Mouse (Mus musculus) C2C12 (cell line): ENCODE measurements around the gene Klhl40.

Source experiments
- CEBPB ChIP-seq: IDR thresholded peaks from one replicate; pipeline ENCODE4 v1.6.1; 2011; ENCODE audit warnings: low read depth, mild to moderate bottlenecking, control low read depth, moderate library complexity
- CTCF ChIP-seq: IDR thresholded peaks from one replicate; pipeline ENCODE4 v1.5.1; 2011; ENCODE audit not compliant: control insufficient read depth, insufficient read depth, insufficient read length
- FOSL1 ChIP-seq: IDR thresholded peaks from one replicate; pipeline ENCODE4 v1.8.0; 2011; ENCODE audit warnings: mild to moderate bottlenecking, low read length; ENCODE audit not compliant: poor library complexity, insufficient read depth, severe bottlenecking
- MYOG ChIP-seq: IDR thresholded peaks from one replicate; pipeline ENCODE4 v1.6.1; 2011; ENCODE audit not compliant: control insufficient read depth, insufficient read length; ENCODE audit errors: extremely low read depth
- USF1 ChIP-seq: IDR thresholded peaks from one replicate; pipeline ENCODE4 v1.6.1; 2011; ENCODE audit warnings: low read depth, mild to moderate bottlenecking, control low read depth, moderate library complexity

- no peak for TF ChIP-seq CTCF
- TF ChIP-seq FOSL1 = no peak
- no peak for TF ChIP-seq CEBPB
- TF ChIP-seq USF1 = no peak
- no peak for TF ChIP-seq MYOG
These were observed 15.6 kb upstream of the Klhl40 start for GRCm38 (mm10) chr9:121761787-121762186.
